Mouse (Mus musculus): Measurements from ENCODE around the gene Gfap. TPM values are rescaled to one million over a fixed set of nuclear protein-coding genes. Genes with fewer than 3 reads are reported as not detected.

Gene Gfap
- polyA plus RNA-seq, 1 experiment from 2014 or later, result 0.62 TPM

GRCm38 (mm10) chr11:102864272-102864671 is 36.4 kb downstream of the Gfap start:
- Histone ChIP-seq H3K4me3 (ENCODE audit: low read depth, low read length) (no peak overlapping the region), H3K4me2 (replicated peaks; ENCODE audit: low read depth, low read length) (no peak overlapping the region), H3K9me3 (ENCODE audit: control insufficient read depth, low read depth, low read length) (no peaks in the 10 kb centered on the region), H3K4me1 (ENCODE audit: control insufficient read depth, insufficient read depth, low read length) (no peaks in the 10 kb centered on the region), H3K36me3 (ENCODE audit: control insufficient read depth, insufficient read depth, low read length) (peaks cover 70% of the 10 kb centered on the region), H3K27me3 (ENCODE audit: control insufficient read depth, insufficient read depth, low read length) (no peaks in the 10 kb centered on the region), H3K9ac (replicated peaks; ENCODE audit: low read depth, low read length) (no peak overlapping the region), H3K27ac (ENCODE audit: low read length) (no peak overlapping the region)
- WGBS, result 31% methylated on average over 4 of the region's 4 CpGs
- ATAC-seq (ENCODE audit: insufficient number of reproducible peaks, insufficient read depth, low FRiP score, low read depth), result no peak

- 92% methylated on average over 8 of the region's 8 CpGs for WGBS
- Histone ChIP-seq H3K27ac (ENCODE audit: low read length) (no peak overlapping the region), H3K9ac (replicated peaks; ENCODE audit: low read depth, low read length) (no peak overlapping the region), H3K36me3 (ENCODE audit: control insufficient read depth, insufficient read depth, low read length) (peaks cover 61% of the 10 kb centered on the region), H3K4me2 (replicated peaks; ENCODE audit: low read depth, low read length) (no peak overlapping the region), H3K27me3 (ENCODE audit: control insufficient read depth, insufficient read depth, low read length) (no peaks in the 10 kb centered on the region), H3K4me1 (ENCODE audit: control insufficient read depth, insufficient read depth, low read length) (no peaks in the 10 kb centered on the region), H3K9me3 (ENCODE audit: control insufficient read depth, low read depth, low read length) (no peaks in the 10 kb centered on the region), H3K4me3 (ENCODE audit: low read depth, low read length) (no peak overlapping the region)
- no peak for ATAC-seq (ENCODE audit: insufficient number of reproducible peaks, insufficient read depth, low FRiP score, low read depth)
These were observed 40.8 kb downstream of the Gfap start for GRCm38 (mm10) chr11:102859933-102860332.

- no peak overlapping the region for H3K9ac ChIP-seq (replicated peaks; ENCODE audit: low read depth, low read length)
- H3K4me3 ChIP-seq (ENCODE audit: low read depth, low read length), result no peak overlapping the region
- H3K36me3 ChIP-seq (ENCODE audit: control insufficient read depth, insufficient read depth, low read length), result peaks cover 65% of the 10 kb centered on the region
- no peak for ATAC-seq (ENCODE audit: insufficient number of reproducible peaks, insufficient read depth, low FRiP score, low read depth)
- no peaks in the 10 kb centered on the region for H3K27me3 ChIP-seq (ENCODE audit: control insufficient read depth, insufficient read depth, low read length)
- H3K4me2 ChIP-seq (replicated peaks; ENCODE audit: low read depth, low read length), result no peak overlapping the region
- H3K9me3 ChIP-seq (ENCODE audit: control insufficient read depth, low read depth, low read length), result no peaks in the 10 kb centered on the region
- no peaks in the 10 kb centered on the region for H3K4me1 ChIP-seq (ENCODE audit: control insufficient read depth, insufficient read depth, low read length)
- WGBS, result 95% methylated on average over 11 of the region's 11 CpGs
- H3K27ac ChIP-seq (ENCODE audit: low read length), result no peak overlapping the region
These were observed 41.8 kb downstream of the Gfap start for GRCm38 (mm10) chr11:102858951-102859350.

GRCm38 (mm10) chr11:102855941-102856340 is 44.8 kb downstream of the Gfap start:
- H3K27ac ChIP-seq (ENCODE audit: low read length), result no peak overlapping the region
- no peak overlapping the region for H3K4me2 ChIP-seq (replicated peaks; ENCODE audit: low read depth, low read length)
- H3K27me3 ChIP-seq (ENCODE audit: control insufficient read depth, insufficient read depth, low read length), result no peaks in the 10 kb centered on the region
- peaks cover 69% of the 10 kb centered on the region for H3K36me3 ChIP-seq (ENCODE audit: control insufficient read depth, insufficient read depth, low read length)
- H3K4me3 ChIP-seq (ENCODE audit: low read depth, low read length), result no peak overlapping the region
- WGBS, result 83% methylated on average over 6 of the region's 6 CpGs
- no peak for ATAC-seq (ENCODE audit: insufficient number of reproducible peaks, insufficient read depth, low FRiP score, low read depth)
- no peaks in the 10 kb centered on the region for H3K4me1 ChIP-seq (ENCODE audit: control insufficient read depth, insufficient read depth, low read length)
- H3K9me3 ChIP-seq (ENCODE audit: control insufficient read depth, low read depth, low read length), result no peaks in the 10 kb centered on the region
- no peak overlapping the region for H3K9ac ChIP-seq (replicated peaks; ENCODE audit: low read depth, low read length)

GRCm38 (mm10) chr11:102853760-102854159 is 47.0 kb downstream of the Gfap start:
- H3K4me2 ChIP-seq (replicated peaks; ENCODE audit: low read depth, low read length), result no peak overlapping the region
- peaks cover 75% of the 10 kb centered on the region for H3K36me3 ChIP-seq (ENCODE audit: control insufficient read depth, insufficient read depth, low read length)
- ATAC-seq (ENCODE audit: insufficient number of reproducible peaks, insufficient read depth, low FRiP score, low read depth), result no peak
- H3K27me3 ChIP-seq (ENCODE audit: control insufficient read depth, insufficient read depth, low read length), result no peaks in the 10 kb centered on the region
- H3K27ac ChIP-seq (ENCODE audit: low read length), result no peak overlapping the region
- H3K4me1 ChIP-seq (ENCODE audit: control insufficient read depth, insufficient read depth, low read length), result no peaks in the 10 kb centered on the region
- no peak overlapping the region for H3K4me3 ChIP-seq (ENCODE audit: low read depth, low read length)
- no peak overlapping the region for H3K9ac ChIP-seq (replicated peaks; ENCODE audit: low read depth, low read length)
- H3K9me3 ChIP-seq (ENCODE audit: control insufficient read depth, low read depth, low read length), result no peaks in the 10 kb centered on the region

- no peak for ATAC-seq (ENCODE audit: insufficient number of reproducible peaks, insufficient read depth, low FRiP score, low read depth)
- H3K4me1 ChIP-seq (ENCODE audit: control insufficient read depth, insufficient read depth, low read length), result no peaks in the 10 kb centered on the region
- no peaks in the 10 kb centered on the region for H3K27me3 ChIP-seq (ENCODE audit: control insufficient read depth, insufficient read depth, low read length)
- WGBS, result 65% methylated on average over 5 of the region's 5 CpGs
- H3K9me3 ChIP-seq (ENCODE audit: control insufficient read depth, low read depth, low read length), result no peaks in the 10 kb centered on the region
- no peak overlapping the region for H3K9ac ChIP-seq (replicated peaks; ENCODE audit: low read depth, low read length)
- no peak overlapping the region for H3K4me3 ChIP-seq (ENCODE audit: low read depth, low read length)
- H3K36me3 ChIP-seq (ENCODE audit: control insufficient read depth, insufficient read depth, low read length), result peaks cover 82% of the 10 kb centered on the region
- H3K4me2 ChIP-seq (replicated peaks; ENCODE audit: low read depth, low read length), result no peak overlapping the region
- no peak overlapping the region for H3K27ac ChIP-seq (ENCODE audit: low read length)
These were observed 48.8 kb downstream of the Gfap start for GRCm38 (mm10) chr11:102851883-102852282.

GRCm38 (mm10) chr11:102845926-102846325 is 54.8 kb downstream of the Gfap start:
- Histone ChIP-seq H3K4me2 (replicated peaks; ENCODE audit: low read depth, low read length) (no peak overlapping the region), H3K9ac (replicated peaks; ENCODE audit: low read depth, low read length) (no peak overlapping the region), H3K4me1 (ENCODE audit: control insufficient read depth, insufficient read depth, low read length) (no peaks in the 10 kb centered on the region), H3K9me3 (ENCODE audit: control insufficient read depth, low read depth, low read length) (no peaks in the 10 kb centered on the region), H3K27ac (ENCODE audit: low read length) (no peak overlapping the region), H3K4me3 (ENCODE audit: low read depth, low read length) (no peak overlapping the region), H3K36me3 (ENCODE audit: control insufficient read depth, insufficient read depth, low read length) (peaks cover 92% of the 10 kb centered on the region), H3K27me3 (ENCODE audit: control insufficient read depth, insufficient read depth, low read length) (no peaks in the 10 kb centered on the region)
- 71% methylated on average over 10 of the region's 10 CpGs for WGBS
- ATAC-seq (ENCODE audit: insufficient number of reproducible peaks, insufficient read depth, low FRiP score, low read depth), result no peak

GRCm38 (mm10) chr11:102838616-102839150 is 62.0 kb downstream of the Gfap start:
- Histone ChIP-seq H3K4me3 (ENCODE audit: low read depth, low read length) (no peak overlapping the region), H3K27ac (ENCODE audit: low read length) (no peak overlapping the region), H3K4me2 (replicated peaks; ENCODE audit: low read depth, low read length) (no peak overlapping the region), H3K4me1 (ENCODE audit: control insufficient read depth, insufficient read depth, low read length) (no peaks in the 10 kb centered on the region), H3K9ac (replicated peaks; ENCODE audit: low read depth, low read length) (no peak overlapping the region), H3K9me3 (ENCODE audit: control insufficient read depth, low read depth, low read length) (no peaks in the 10 kb centered on the region), H3K27me3 (ENCODE audit: control insufficient read depth, insufficient read depth, low read length) (no peaks in the 10 kb centered on the region), H3K36me3 (ENCODE audit: control insufficient read depth, insufficient read depth, low read length) (peaks cover 52% of the 10 kb centered on the region)
- ATAC-seq (ENCODE audit: insufficient number of reproducible peaks, insufficient read depth, low FRiP score, low read depth), result no peak
- 85% methylated on average over 9 of the region's 9 CpGs for WGBS

- Histone ChIP-seq H3K27me3 (ENCODE audit: control insufficient read depth, insufficient read depth, low read length) (no peaks in the 10 kb centered on the region), H3K4me3 (ENCODE audit: low read depth, low read length) (no peak overlapping the region), H3K4me1 (ENCODE audit: control insufficient read depth, insufficient read depth, low read length) (no peaks in the 10 kb centered on the region), H3K36me3 (ENCODE audit: control insufficient read depth, insufficient read depth, low read length) (peaks cover 46% of the 10 kb centered on the region), H3K9ac (replicated peaks; ENCODE audit: low read depth, low read length) (no peak overlapping the region), H3K27ac (ENCODE audit: low read length) (no peak overlapping the region), H3K4me2 (replicated peaks; ENCODE audit: low read depth, low read length) (no peak overlapping the region), H3K9me3 (ENCODE audit: control insufficient read depth, low read depth, low read length) (no peaks in the 10 kb centered on the region)
- 95% methylated on average over 2 of the region's 2 CpGs for WGBS
- ATAC-seq (ENCODE audit: insufficient number of reproducible peaks, insufficient read depth, low FRiP score, low read depth), result no peak
These were observed 62.6 kb downstream of the Gfap start for GRCm38 (mm10) chr11:102838126-102838525.

All from stomach, embryonic 14.5 days (tissue).